Mouse (Mus musculus): ENCODE measurements at regions not wholly inside any gene's neighbourhood (a gene's known extent, or its start where the extent isn't known, plus 50 kb on each side); places are given as distances from the start of the nearest gene placed in this dataset.

DNA sequence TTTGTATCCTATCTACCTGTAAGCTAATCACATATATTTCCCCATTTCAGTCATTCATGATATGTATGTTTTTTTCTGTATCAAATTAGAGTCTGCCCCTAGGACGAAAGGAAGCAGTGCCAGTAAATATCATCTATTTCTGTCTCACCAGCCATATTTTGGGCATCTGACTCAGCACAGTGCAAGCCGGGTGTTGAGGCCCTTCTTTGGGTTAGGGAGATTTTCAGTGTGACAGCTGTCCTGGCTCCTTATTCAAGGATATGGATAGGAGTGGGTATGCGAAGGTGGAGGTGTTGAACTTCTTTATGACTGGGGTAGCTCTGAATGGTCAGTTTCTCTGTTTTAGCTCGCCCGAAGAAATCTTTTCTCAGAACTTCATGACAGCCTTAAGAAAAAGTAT lies 345.3 kb upstream of the Npsr1 start:
- Histone ChIP-seq H3K79me2 (ENCODE audit: control insufficient read depth, insufficient read depth, low read length, poor library complexity) (no peaks in the 10 kb centered on the region), H3K36me3 (ENCODE audit: control insufficient read depth in 1 of 2, insufficient read depth in 2 of 2, low read length in 2 of 2) (no peaks in the 10 kb centered on the region), H3K4me3 (ENCODE audit: control insufficient read depth in 1 of 2, insufficient read depth in 1 of 2, low read depth in 2 of 2, low read length in 2 of 2) (no peak overlapping the region), H3K27ac (ENCODE audit: control insufficient read depth, low read depth, low read length) (no peak overlapping the region), H3K9me3 (replicated peaks; ENCODE audit: insufficient read depth, low read length) (no peaks in the 10 kb centered on the region; the same call in 1 of the 2 replicates), H3K9ac (ENCODE audit: control insufficient read depth, low read depth, low read length, poor library complexity, severe bottlenecking) (no peak overlapping the region), H3K27me3 (ENCODE audit: control insufficient read depth in 1 of 2, insufficient read depth in 2 of 2, low read length in 2 of 2) (no peaks in the 10 kb centered on the region), H3K4me1 (ENCODE audit: control insufficient read depth in 1 of 2, insufficient read depth in 2 of 2, low read length in 2 of 2) (no peaks in the 10 kb centered on the region)
- TF ChIP-seq TBP (IDR thresholded peaks at IDR 0.05; ENCODE audit: low read depth, low read length) (no peak), USF1 (IDR thresholded peaks at IDR 0.05; ENCODE audit: low read depth, low read length) (no peak), NRF1 (IDR thresholded peaks at IDR 0.05; ENCODE audit: insufficient read depth, low read depth, low read length, poor library complexity, severe bottlenecking) (no peak), GABPA (IDR thresholded peaks at IDR 0.05; ENCODE audit: low read depth, low read length) (no peak), CHD2 (IDR thresholded peaks at IDR 0.05; ENCODE audit: low read length) (no peak), MXI1 (IDR thresholded peaks at IDR 0.05; ENCODE audit: low read depth, low read length) (no peak), ETS1 (IDR thresholded peaks at IDR 0.05; ENCODE audit: low read depth, low read length) (no peak), ZNF384 (IDR thresholded peaks at IDR 0.05; ENCODE audit: low read depth, low read length) (no peak), CTCF (IDR thresholded peaks at IDR 0.05 in 2 of 3, conservative IDR thresholded peaks at IDR 0.05 in 1 of 3; ENCODE audit: control insufficient read depth in 1 of 3, insufficient read depth in 1 of 3, low read depth in 2 of 3, low read length in 3 of 3, poor library complexity in 1 of 3, severe bottlenecking in 1 of 3) (no peak), NELFE (IDR thresholded peaks at IDR 0.05; ENCODE audit: low read depth, low read length) (no peak), ZKSCAN1 (IDR thresholded peaks at IDR 0.05; ENCODE audit: low read depth, low read length) (no peak), ZC3H11A (IDR thresholded peaks at IDR 0.05; ENCODE audit: low read depth, low read length) (no peak), BHLHE40 (IDR thresholded peaks at IDR 0.05; ENCODE audit: borderline replicate concordance, low read depth, low read length) (no peak), UBTF (IDR thresholded peaks at IDR 0.05; ENCODE audit: borderline replicate concordance, insufficient read depth, low read depth, low read length) (no peak), GATA1 (IDR thresholded peaks at IDR 0.05; ENCODE audit: low read depth, low read length) (no peak), POLR2AphosphoS5 (IDR thresholded peaks at IDR 0.05; ENCODE audit: borderline replicate concordance, low read depth, low read length) (no peak), MYC (IDR thresholded peaks at IDR 0.05; ENCODE audit: low read depth, low read length) (no peak)
- no peak for DNase-seq (ENCODE audit: low read depth, low spot score)

DNA sequence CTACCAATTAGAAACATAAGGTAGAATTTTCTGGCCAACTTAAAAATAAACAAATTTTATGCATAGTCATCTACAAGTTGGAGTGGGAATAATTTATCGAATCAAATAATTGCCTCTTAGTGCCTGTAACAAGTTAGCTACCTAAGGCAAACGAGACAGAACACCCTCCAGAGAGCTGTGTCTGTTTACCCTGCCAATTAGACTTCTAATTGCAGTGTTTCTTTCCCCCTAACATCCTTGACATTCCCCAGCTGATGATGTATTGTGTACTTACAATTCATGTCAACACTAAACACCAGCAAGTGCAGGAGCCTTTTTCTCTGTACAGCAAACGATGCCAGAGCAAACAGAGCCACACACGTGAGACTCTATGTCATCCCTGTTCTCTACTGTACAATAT lies 311.1 kb upstream of the Npsr1 start:
- TF ChIP-seq EP300 (IDR thresholded peaks at IDR 0.05; ENCODE audit: low read depth in 1 of 2, low read length in 2 of 2) (no peak), CHD2 (IDR thresholded peaks at IDR 0.05; ENCODE audit: low read length) (no peak), GABPA (IDR thresholded peaks at IDR 0.05; ENCODE audit: low read depth, low read length) (no peak), RAD21 (IDR thresholded peaks at IDR 0.05; ENCODE audit: low read depth, low read length) (no peak), HCFC1 (IDR thresholded peaks at IDR 0.05; ENCODE audit: low read depth, low read length) (no peak), POLR2A (IDR thresholded peaks at IDR 0.05; ENCODE audit: control insufficient read depth in 1 of 2, insufficient read depth in 1 of 2, low read depth in 1 of 2, low read length in 2 of 2, poor library complexity in 1 of 2) (no peak), BHLHE40 (IDR thresholded peaks at IDR 0.05; ENCODE audit: borderline replicate concordance, low read depth, low read length) (no peak), CHD1 (IDR thresholded peaks at IDR 0.05; ENCODE audit: low read depth, low read length) (no peak), JUND (IDR thresholded peaks at IDR 0.05; ENCODE audit: low read depth, low read length) (no peak)
- no peak overlapping the region for H3K4me3 ChIP-seq (ENCODE audit: control insufficient read depth in 1 of 2, insufficient read depth in 1 of 2, low read depth in 2 of 2, low read length in 2 of 2)
- no peaks in the 10 kb centered on the region for H3K79me2 ChIP-seq (ENCODE audit: control insufficient read depth, insufficient read depth, low read length, poor library complexity)

More for the DNA sequence above, 311.1 kb upstream of the Npsr1 start:
- H3K9ac ChIP-seq (ENCODE audit: control insufficient read depth, low read depth, low read length, poor library complexity, severe bottlenecking): no peak overlapping the region
- H3K27me3 ChIP-seq (ENCODE audit: control insufficient read depth in 1 of 2, insufficient read depth in 2 of 2, low read length in 2 of 2): no peaks in the 10 kb centered on the region
- no peak overlapping the region for H3K27ac ChIP-seq (ENCODE audit: control insufficient read depth, low read depth, low read length)
- no peaks in the 10 kb centered on the region for H3K4me1 ChIP-seq (ENCODE audit: control insufficient read depth in 1 of 2, insufficient read depth in 2 of 2, low read length in 2 of 2)
- H3K36me3 ChIP-seq (ENCODE audit: control insufficient read depth in 1 of 2, insufficient read depth in 2 of 2, low read length in 2 of 2): no peaks in the 10 kb centered on the region
- H3K9me3 ChIP-seq (replicated peaks; ENCODE audit: insufficient read depth, low read length): no peaks in the 10 kb centered on the region
- no peak for DNase-seq (ENCODE audit: low read depth, low spot score)
